Mouse (Mus musculus) heart, postnatal 14 days (tissue): ENCODE measurements around the gene Gm6367. TPM values are rescaled to one million over a fixed set of nuclear protein-coding genes. Genes with fewer than 3 reads are reported as not detected.
"Not testable (repeated sequence)": the region's sequence is repeated elsewhere in the genome, so short reads cannot be mapped to it uniquely, and the experiment has no call there.

ENCODE experiments used
- DNase-seq, 2 experiments: peaks; one replicate each; pipeline ENCODE4 v3.0.0; 2021 to 2022
- intact Hi-C: fragments of 180-260 bp; cut with DNase I; formaldehyde crosslinking; loops from one replicate; pipeline ENCODE4 v1.15.1; 2025
- long read RNA-seq, 2 experiments: library from polyadenylated mRNA; stranded (forward); transcript quantifications; one replicate each; pipeline ENCODE4 v2.0.0; 2021
- total RNA-seq, 2 experiments: library from RNA; stranded (reverse); gene quantifications; 2 replicates each; pipeline ENCODE4 v1.2.3; 2021

The Gm6367 gene
- not detected for total RNA-seq
- long read RNA-seq, experiment 1, result 0 reads
- long read RNA-seq, experiment 2, result 0 reads

- intact Hi-C loops, DNase-seq: not testable (repeated sequence)
These were observed at the start of gene Gm6367 for GRCm38 (mm10) chr5:94988326-94988725. Gene Gm6367, plus strand, starts transcription at chr5:94988626.

Other genes with a start within 250 kb of the Gm6367 start
- gene Gm3183, start 123.2 kb upstream of the Gm6367 start, total RNA-seq, result not detected
- not detected for gene Gm7942, start 118.3 kb downstream of the Gm6367 start, total RNA-seq
- not detected for gene Gm16513, start 194.0 kb downstream of the Gm6367 start, total RNA-seq